Mouse (Mus musculus): ENCODE measurements around the gene B3gnt4.
A peak's percentile ranks its signal among the peaks of the same experiment; 100 is the strongest.

Gene B3gnt4

DNA sequence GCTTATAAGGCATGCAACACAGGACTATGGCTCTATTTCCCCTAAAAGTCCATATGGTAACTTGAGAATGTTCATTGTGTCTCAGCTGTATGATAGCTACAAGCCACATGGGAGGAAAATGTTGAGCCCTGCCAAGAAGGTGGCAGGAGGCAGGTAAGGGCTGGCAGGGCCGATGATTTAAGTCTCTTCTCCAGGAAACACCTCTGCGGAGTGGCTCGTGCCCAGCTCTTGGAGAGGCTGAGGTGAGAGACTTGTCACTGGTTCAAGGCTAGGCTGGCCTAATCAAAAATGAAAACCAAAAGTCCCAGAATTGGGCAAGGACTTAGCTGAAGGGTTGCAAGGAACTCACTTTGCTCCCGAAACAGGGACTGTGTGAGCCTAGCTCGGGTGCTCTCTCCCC is at the start of gene B3gnt4:
B3gnt4 (plus strand) TSS at position 301 of the 400 bp plus-strand sequence.
- no peak for DNase-seq (ENCODE audit: low read depth, low spot score)

DNA sequence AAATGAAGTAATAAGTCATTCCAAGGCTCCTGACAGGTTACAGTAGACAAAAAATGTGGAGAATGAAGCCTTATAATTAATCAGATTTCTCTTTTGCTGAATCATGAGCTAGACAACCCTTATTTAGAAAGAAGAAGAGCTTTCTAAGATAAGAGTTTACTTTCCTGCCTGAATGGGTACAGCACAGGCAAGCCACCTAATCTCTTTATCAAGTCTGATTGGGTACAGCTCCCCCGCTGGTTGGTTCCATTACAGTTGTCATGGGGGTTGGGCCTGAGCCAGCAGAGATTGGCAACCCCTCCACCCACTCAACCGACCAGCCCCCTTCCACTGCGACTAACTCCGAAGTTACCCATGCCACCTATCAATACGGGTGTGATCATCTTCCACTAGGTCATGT is 48.8 kb upstream of the B3gnt4 start:
- peak; percentile 17 for DNase-seq (ENCODE audit: low read depth, low spot score)

DNA sequence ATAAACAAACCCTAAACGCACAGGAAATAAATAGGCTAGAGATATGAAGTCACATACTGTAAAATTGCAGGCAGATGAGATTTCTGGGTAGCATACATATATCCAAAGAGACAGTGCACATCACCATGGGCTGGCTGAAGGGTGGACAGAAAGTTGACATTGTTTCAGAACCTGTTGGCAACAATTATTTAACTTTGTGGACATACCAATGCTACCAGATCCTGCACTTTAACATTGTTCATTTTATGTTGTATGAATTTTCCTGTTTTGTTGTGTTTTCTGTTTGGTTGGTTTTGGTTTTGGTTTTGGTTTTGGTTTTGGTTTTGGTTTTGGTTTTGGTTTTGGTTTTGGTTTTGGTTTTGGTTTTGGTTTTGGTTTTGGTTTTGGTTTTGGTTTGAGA is 45.6 kb upstream of the B3gnt4 start:
- no peak for DNase-seq (ENCODE audit: low read depth, low spot score)

DNA sequence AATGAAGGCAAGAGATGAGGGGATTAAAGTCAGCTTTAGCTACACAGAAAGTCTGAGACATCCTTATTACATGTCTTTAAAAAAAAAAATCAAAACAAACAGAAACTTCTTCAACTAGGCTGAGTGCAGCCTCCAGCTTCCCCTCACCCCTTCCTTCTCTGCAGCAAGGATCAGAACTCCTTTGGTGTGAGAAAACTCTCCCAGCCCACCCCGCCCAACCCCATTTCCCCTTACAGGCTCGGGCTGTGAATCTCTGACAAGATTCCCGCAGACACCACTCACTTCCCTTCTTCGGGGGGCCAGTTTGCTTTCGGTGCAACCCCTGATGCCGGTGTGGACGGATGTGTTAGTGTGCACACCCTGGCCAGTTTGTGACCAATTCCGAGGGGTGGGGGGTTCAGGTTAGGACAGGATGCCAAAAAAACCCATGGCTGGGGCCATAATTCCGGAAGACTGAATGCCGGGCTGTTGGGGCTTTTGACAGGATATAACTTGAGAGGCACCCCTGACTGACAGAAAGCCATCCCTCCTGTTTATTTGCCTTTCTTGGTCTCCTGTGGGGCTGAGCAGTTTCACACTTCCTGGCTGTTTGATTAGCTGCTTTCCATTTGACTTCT is 39.4 kb upstream of the B3gnt4 start:
- DNase-seq (ENCODE audit: low read depth, low spot score), result no peak

DNA sequence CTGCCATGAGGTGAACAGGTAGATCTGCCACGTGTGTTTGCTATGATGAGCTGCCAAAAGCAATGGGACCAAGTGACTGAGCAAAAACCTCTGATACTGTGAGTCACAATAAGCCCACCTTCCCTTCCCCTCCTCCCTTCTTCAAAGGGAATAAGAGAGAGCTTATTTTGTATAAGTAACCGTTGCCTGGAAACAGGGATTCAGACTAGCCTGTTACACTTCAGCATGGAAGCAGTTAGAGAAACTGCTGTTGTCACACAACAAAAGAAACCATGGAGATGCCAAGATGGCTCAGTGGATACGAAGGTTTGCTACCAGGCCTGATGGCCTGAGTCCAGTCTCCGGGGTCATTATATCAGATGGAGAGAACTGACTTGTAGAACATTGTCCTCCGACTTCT is 36.4 kb upstream of the B3gnt4 start:
- DNase-seq (ENCODE audit: low read depth, low spot score), result no peak

DNA sequence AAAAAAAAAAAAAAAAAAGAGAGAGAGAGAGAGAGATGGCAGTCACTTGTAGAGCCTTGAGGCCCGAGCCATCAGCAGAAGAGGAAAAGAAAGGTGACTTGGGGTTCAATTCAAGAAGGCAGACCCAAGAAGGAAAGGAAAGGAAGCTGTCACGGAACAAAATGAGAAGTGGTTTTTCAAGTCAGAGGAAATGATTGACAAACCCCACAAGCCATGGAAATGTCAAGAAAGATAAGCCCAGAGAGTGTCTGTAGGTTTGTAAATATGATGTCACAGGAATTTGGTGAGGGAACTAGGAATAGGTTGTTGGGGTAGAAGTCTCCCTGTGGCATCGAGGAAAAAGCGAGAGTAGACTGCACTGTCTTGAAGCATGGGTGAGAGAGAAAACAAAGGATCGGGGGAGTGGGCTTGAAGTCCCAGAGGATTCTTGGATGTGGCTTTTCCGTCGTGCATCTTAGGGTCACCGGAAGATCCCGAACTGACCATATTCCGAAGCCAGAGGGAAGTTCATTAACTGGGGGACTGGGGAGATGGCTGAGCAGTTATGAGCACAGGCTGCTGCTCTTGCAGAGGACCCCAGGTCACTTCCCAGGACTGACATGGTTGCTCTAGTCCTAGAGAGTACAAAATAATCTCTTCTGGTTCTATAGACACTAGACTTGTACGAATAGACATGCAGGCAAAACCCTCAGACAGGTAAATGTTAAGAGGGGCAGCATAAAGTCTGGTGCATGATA is 22.4 kb upstream of the B3gnt4 start:
- no peak for DNase-seq (ENCODE audit: low read depth, low spot score)

DNA sequence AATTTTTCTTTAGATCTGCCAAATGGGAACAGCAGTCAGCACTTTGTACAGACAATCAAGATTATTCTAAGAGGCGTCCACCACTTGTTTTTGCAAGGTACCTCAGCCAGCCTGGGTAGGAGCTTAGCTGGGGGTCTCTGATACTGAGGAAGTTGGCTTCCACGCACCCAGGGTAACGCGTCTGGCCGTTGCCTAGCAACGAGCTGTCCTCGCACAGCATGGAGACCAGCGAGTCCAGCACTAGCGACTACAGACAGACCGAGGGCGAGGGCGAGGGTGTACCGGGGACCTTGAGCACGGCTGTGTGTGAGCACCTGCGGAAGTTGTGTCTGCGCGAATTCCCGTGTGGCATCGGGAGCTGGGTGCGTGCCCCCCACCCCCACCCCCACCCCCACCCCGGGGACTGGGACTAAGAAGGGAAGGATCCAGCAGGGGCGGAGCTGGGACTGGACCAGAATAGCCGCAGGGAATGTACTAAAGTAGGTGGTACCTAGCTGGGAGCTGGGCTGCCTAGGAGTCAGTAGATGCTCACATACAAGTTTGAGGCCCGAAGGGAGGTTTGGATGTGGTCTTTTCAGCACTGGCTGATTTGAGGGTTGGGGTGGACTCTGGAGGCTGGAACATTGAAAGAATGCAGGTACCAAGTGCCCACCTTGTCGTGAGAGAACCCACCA is 21.0 kb upstream of the B3gnt4 start, which contains the start of the genes Lrrc43 and Il31:
Lrrc43 (plus strand) TSS at position 194 of the 674 bp plus-strand sequence.
Il31 (minus strand) TSS at position 378 of the 674 bp plus-strand sequence.
- no peak for DNase-seq (ENCODE audit: low read depth, low spot score)

DNA sequence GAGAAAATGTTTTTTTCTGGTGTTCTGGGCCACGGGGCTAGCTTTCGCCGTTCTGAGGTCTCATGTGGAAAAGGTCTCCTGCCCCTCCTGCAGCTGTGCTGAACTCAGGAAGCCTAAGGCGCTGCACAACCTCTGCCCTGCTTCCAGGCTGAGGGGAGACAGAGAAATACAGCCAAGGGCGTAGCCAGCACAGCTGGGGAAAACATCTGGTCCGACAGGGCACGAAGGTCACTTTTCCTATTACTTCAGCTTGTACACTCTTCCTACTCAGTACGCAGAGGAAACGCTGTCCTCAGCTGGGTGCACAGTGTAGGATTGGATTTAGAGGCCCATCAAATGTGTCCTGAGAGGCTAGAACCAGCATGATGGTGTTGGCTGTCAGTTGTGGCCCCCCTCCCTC is 20.3 kb upstream of the B3gnt4 start:
- DNase-seq (ENCODE audit: low read depth, low spot score), result no peak

DNA sequence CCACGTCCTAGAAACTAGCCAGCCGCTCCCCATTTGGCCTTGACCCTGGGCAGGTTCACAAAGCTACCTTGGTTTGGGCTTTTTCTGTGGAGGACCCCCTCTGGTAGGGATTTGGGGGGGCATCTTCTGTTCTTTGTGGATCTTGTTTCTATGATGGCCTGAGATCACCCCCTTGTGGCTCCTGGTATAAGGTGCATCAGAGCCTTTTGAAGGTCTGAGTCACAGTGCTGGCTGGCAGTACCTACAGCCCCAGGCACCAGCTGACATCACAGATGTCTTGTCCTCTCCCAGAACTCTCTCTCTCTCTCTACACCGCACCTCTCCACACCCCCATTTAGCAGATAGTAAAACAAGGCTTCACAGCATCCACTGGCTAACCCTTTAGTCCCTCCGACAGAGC is 10.5 kb upstream of the B3gnt4 start:
- peak; percentile 39 for DNase-seq (ENCODE audit: low read depth, low spot score)

DNA sequence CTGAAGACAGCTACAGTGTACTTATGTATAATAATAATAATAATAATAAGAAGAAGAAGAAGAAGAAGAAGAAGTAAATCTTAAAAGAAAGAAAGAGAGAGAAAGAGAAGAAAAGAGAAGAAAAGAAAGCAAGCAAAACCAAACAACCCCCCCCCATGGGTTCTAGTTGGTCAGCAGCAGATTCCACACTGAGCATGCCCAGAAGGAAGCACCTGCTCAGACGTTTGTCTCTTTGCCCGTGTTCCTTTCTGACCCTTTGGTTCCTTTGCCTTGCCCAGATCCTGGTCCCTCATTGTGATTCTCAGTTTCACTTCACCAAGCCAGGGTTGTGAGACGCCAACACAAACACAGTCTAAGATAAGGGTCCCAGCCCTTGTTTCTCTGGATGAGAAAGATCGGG is 8.3 kb upstream of the B3gnt4 start:
- DNase-seq (ENCODE audit: low read depth, low spot score), result no peak

DNA sequence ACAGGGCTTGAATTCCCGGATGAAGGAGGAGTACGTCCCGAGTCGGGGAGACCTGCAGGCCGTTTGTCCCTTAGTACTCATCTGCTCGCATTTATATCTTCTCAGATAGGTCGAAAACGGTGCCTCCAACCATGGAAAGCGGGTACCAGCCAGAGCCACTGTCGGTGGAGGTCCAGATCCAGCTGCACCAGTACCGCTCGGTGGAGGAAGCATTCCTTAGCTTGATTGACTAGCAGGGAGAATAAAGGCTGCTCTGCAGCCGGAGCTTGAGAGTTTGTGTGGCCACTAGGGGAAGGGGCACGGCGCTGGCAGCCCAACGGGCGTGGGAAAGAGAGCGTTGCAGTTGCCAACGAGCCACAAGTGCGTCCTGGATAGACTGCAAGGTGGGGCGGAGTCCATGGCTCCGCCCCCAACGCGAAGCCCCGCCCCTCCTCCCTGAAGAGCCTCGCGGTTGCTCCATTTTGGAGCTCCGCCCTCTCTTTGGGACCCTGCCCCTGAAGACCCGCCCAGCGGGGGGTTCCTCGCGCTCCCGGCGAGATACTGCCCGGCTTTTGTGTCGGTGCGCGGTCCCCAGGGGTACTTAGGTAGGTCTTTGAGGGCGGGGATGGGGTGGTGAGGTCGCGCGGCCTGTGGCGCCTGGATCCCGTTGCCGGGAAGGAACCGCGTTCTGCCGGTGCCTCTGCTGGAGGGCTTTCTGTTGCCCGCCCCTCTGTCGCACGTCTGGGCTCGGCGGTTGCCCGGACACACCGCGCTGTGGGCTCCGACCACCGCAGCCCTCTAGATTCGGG is 2.1 kb upstream of the B3gnt4 start:
- DNase-seq (ENCODE audit: low read depth, low spot score), result peak; percentile 97

DNA sequence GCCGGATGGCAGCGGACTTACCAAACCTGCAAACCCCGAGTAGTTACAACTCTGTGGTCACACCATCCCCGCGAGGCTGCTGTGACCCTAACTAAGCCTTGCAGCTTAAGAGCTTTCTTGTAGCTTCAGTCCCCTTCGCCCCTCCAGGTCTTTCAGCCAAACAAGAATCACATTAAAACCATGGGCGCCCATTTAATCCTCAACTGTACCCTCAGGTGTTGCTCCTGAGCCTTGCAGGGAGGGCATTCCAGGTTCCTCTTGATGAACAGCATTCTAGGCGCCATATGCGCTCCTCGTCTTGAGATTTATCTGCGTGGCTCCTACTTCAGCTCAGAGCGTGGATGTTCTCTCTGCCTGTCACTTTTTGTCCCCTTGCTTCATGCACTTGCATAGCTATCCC is 1.3 kb upstream of the B3gnt4 start:
- no peak for DNase-seq (ENCODE audit: low read depth, low spot score)

DNA sequence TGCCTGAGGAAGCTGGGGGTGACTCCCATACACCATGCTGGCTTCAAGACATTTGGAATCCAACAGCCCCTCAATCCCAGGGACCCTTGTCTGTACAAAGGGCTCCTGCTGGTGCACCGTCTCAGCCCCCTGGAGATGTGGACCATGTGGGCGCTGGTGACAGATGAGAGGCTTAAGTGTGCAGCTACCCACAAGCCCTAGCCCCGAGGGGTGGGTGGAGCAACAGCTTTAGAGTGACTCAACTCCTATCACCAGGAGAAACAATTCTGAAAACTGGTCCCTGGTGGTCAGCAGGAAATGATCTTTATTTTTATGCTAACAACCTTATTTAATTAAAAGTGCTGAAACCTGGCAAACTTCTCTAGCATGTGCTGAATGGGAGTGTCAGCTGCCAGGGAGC is 1.2 kb downstream of the B3gnt4 start:
- DNase-seq (ENCODE audit: low read depth, low spot score), result peak; percentile 51

DNA sequence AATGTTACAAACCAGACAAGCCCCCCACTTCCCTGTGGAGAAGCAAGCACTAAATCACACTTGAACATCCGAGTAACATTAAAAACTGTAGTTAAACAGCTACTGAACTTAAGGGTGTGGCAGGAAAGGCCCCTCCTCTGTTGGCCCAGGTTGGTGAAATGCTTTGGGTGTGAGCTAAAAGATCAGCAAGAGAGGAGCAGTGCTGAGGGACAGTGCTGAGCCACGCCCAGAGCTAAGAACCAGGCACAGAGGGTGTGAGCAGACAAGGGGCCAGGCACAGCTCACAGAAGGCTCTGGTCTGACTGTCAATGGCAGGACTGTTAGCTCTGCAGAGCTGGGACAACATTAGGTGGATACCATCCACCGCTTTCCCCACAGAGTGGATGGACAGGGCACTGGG is 1.8 kb downstream of the B3gnt4 start:
- DNase-seq (ENCODE audit: low read depth, low spot score), result peak; percentile 68

DNA sequence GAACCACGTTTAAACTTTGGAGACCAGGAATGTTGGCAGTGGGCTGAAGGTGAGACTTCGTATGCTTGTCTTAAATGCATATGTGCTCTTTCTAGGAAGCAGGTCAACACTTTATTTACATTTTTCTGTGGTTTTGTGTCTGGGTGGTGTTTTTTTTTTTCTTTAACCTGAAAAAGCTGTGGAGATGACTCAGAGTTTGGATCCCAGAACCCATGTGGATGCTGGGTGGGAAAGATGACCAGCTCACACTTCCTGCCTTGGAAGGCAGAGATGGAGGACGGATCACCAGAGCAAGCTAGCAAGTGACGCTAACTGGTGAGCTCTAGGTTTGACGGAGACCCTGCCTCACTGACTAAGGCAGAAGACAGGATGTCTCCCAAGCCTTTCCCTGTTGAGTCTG is 4.6 kb downstream of the B3gnt4 start:
- no peak for DNase-seq (ENCODE audit: low read depth, low spot score)

DNA sequence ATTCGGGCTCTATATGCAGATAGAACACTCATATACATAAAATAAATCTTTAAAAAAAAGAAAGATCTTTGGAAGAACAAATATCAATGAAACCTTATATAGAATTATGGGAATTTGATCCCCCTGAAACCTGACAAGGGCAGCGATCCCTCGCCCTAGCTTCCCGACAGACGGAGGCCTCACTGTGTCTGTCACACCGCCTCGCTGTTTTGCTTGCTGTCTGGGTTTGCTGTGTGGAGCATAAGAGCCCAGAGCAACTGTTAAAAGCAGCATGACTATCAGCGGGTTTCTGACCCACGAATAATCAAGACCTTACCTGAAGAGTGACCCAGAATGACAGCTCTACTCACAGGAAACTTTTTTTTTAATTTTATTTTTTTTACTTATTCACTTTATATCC is 10.4 kb downstream of the B3gnt4 start:
- no peak for DNase-seq (ENCODE audit: low read depth, low spot score)

DNA sequence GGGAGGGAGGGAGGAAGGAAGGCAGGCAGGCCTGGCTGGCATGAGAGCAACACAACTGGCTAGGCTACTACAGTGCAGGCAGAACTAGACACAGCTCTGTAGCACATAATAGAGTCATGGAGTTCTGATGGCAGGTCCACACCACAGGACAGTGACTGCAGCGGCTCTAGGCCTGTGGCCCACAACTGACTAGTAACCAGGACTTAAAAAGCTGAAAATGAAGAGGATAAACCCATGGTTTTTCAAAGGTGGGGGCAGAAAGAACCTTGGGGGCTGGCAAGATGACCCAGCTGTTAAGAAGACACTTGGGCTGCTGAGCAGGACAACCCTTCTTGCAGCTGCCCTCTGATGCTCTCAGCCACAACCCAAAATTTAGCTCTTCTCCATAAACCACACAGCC is 11.4 kb downstream of the B3gnt4 start:
- DNase-seq (ENCODE audit: low read depth, low spot score), result no peak

DNA sequence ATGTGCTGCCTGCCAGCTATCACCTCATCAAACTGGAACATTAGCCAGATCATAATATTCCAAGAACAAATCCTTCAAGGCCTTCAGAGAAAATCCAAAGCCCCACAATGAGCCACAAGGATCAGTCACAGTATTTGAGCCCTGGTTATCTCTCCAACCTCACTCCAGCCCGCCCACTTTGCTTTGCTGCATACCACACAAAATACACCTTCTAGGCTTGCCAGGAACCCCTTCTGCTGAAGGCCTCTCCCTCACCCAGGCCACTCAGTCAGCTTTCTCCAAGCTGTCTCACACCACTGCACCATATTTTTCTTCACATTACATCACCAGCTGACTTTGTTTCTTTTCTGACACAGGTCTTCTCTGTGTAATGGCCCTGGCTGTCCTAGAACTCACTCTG is 11.9 kb downstream of the B3gnt4 start:
- DNase-seq (ENCODE audit: low read depth, low spot score), result no peak

DNA sequence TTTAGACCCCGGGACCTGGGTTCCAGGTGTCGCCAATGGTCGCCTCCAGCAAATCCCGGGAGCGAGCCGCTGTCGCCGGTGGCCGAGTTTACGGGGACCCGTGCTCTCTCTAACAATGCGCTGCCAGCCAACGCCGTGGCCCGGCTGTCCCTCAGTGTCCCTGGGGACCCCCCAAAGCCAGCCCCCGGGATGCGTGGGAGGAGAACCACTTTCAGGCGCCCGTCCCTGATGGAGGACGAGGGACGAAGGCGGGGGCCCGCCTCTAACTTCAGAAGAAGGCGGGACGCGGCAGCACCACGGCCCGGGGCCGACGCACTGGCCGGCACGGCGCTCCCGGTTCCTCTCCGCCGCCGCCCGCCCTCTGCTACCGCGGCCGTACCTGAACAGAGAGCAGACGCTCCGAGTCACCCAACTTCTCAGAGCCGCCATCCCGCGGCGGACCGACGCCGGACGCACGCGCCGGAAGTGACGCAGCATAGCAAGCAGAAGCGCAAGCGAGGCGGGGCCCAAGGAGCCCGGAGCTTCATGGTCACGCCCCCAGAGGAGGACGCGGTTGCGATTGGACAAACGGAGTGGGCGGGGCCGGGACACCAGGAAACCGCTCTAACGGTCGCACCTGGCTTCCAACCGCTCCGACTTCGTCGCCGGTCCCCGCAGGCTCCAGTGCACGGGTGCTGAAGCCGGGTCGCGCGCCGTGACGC is 13.6 kb downstream of the B3gnt4 start, which contains the start of gene Diablo:
Diablo (minus strand) TSS at position 485 of the 701 bp plus-strand sequence.
- DNase-seq (ENCODE audit: low read depth, low spot score), result peak; percentile 100

DNA sequence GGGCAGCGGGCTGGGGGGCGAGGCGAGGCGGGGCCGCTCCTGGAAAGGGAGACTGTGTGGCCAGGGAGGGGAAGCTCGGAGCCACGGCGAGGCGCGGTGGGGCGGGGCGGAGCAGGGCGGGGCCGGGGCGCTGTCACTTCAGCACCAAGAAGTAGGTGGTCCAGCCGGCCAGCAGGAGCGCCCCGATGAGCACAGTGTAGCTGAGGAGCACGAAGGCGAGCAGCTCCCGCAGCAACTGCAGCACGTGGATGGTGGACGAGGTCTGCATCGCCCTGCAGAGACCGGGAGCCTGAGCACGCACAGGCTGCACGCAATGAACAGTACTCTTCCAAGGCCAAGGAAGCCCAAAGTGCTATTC is 14.1 kb downstream of the B3gnt4 start:
- no peak for DNase-seq (ENCODE audit: low read depth, low spot score)

DNA sequence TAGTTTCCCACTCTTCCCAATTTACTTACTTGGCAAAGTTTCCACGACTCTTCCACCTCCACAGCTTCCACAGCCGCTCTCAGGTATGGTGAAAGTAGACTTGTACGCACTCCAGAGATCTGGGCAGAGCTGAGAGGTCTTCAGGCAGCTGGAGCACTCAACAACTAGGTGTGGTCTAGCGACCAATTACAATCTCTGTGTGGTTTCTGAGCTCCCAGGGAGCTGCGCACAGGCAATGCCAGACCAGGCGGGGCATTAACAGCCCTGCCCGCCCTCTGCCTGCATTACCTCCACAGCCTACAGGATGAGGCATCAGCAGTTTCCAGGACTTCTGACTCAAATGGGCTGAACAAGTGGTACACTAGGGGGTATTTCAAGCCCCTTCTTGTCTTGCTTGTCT is 15.0 kb downstream of the B3gnt4 start, which contains the start of gene Gm49027:
Gm49027 (minus strand) TSS at position 208 of the 400 bp plus-strand sequence.
- DNase-seq (ENCODE audit: low read depth, low spot score), result peak; percentile 43

Data from ZHBTc4 (cell line).